Mouse (Mus musculus) forebrain, embryonic 11.5 days (tissue): ENCODE data around the gene Vmn2r52. TPM values are rescaled to one million over a fixed set of nuclear protein-coding genes. Genes with fewer than 3 reads are reported as not detected.
"Not testable (repeated sequence)": the region's sequence is repeated elsewhere in the genome, so short reads cannot be mapped to it uniquely, and the experiment has no call there.

Source experiments
- ATAC-seq: fragments of 200-750 bp; cut with Nextera tagmentation; replicated peaks from 2 replicates; pipeline ENCODE4 v1.8.0; 2017; ENCODE audit warnings: moderate TSS enrichment; ENCODE audit not compliant: low FRiP score
- DNase-seq: peaks from one replicate; pipeline ENCODE4 v3.0.0-alpha.2; 2017; ENCODE audit warnings: low spot score
- H3K27ac ChIP-seq: fragments of 300-500 bp; sonication (generic); 2 replicates; pipeline ENCODE4 v1.5.1; 2014; ENCODE audit warnings: low read depth, low read length
- H3K27me3 ChIP-seq: fragments of 300-500 bp; sonication (generic); 2 replicates; pipeline ENCODE4 v1.6.1; 2014; ENCODE audit warnings: mild to moderate bottlenecking, low read length, mixed read lengths; ENCODE audit not compliant: control insufficient read depth, insufficient read depth
- H3K36me3 ChIP-seq: fragments of 300-500 bp; sonication (generic); 2 replicates; pipeline ENCODE4 v1.6.1; 2014; ENCODE audit warnings: mild to moderate bottlenecking, low read length, moderate library complexity, mixed read lengths; ENCODE audit not compliant: control insufficient read depth, insufficient read depth
- H3K4me1 ChIP-seq: fragments of 300-500 bp; sonication (generic); replicated peaks from 2 replicates; pipeline ENCODE4 v1.6.1; 2014; ENCODE audit warnings: low read length, mixed read lengths; ENCODE audit not compliant: control insufficient read depth, insufficient read depth
- H3K4me2 ChIP-seq: fragments of 300-500 bp; sonication (generic); 2 replicates; pipeline ENCODE4 v1.6.1; 2014; ENCODE audit warnings: low read depth, mild to moderate bottlenecking, low read length, moderate library complexity, mixed read lengths; ENCODE audit not compliant: severe bottlenecking
- H3K4me3 ChIP-seq: fragments of 300-500 bp; sonication (generic); 2 replicates; pipeline ENCODE4 v1.5.1; 2014; ENCODE audit warnings: low read depth, low read length
- H3K9ac ChIP-seq: fragments of 300-500 bp; sonication (generic); 2 replicates; pipeline ENCODE4 v1.6.1; 2014; ENCODE audit warnings: low read length
- H3K9me3 ChIP-seq: fragments of 300-500 bp; sonication (generic); 2 replicates; pipeline ENCODE4 v1.6.1; 2016; ENCODE audit warnings: low read length, mixed read lengths; ENCODE audit not compliant: control insufficient read depth
- WGBS: fragments of 180-500 bp; shearing (Covaris S2); extraction: QIAGEN DNeasy Blood & Tissue Kit; methylation state at CpG from one replicate; pipeline ENCODE4 v1.1.7; 2014; 5-methylcytosine and 5-hydroxymethylcytosine counted together
- polyA plus RNA-seq: library from polyadenylated mRNA; unstranded; fragments of >200 nt; fragmentation: Nextera tagmentation; extraction: Ambion mirVana; gene quantifications from 2 replicates; pipeline ENCODE4 v1.2.1, GENCODE M21; 2014

Gene Vmn2r52
- not detected in 2 replicates for polyA plus RNA-seq

GRCm38 (mm10) chr7:10176473-10176872, at the start of gene Vmn2r52:
Gene Vmn2r52 (minus strand): TSS chr7:10176573.
- Histone ChIP-seq H3K4me3 (no peak within 1 kb of the TSS), H3K27ac (no peak within 1 kb of the TSS), H3K36me3 (no peaks in the 10 kb centered on the region), H3K9me3 (no peaks in the 10 kb centered on the region; the same call in 1 of the 2 replicates), H3K9ac (no peak within 1 kb of the TSS), H3K27me3 (no peaks in the 10 kb centered on the region), H3K4me1 (no peaks in the 10 kb centered on the region), H3K4me2 (no peak within 1 kb of the TSS)
- DNase-seq: no peak
- no peak for ATAC-seq
- WGBS: 90% methylated on average over 1 of the region's 1 CpGs

DNA sequence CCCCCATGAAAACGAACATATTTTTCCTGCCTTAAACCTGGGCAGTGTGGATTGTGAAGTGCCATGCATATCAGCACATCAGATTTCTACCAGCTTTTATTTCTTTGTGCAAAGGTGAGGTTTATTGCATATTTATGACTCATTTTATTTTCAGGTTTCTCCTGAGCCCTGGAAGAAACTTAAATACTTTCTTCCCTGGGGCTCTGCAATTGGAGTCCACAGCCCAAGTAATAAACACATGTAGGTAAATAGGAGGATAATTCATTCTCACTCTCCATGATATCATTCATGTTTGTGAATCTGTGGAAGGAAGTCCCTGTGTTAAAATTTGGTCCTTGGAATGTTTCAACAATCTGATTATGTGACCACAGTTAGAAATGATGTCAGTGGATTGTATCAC, 70.7 kb downstream of the Vmn2r52 start, which contains the start of gene Vmn2r51:
Gene Vmn2r51 (minus strand): TSS at position 101 of the 400 bp plus-strand sequence.
- not testable (repeated sequence) for DNase-seq, H3K9ac ChIP-seq, ATAC-seq, H3K4me3 ChIP-seq, H3K4me1 ChIP-seq, H3K4me2 ChIP-seq, H3K36me3 ChIP-seq, H3K9me3 ChIP-seq, H3K27ac ChIP-seq, H3K27me3 ChIP-seq
- WGBS: 56% methylated on average over 1 of the region's 1 CpGs

Other genes with a start within 250 kb of the Vmn2r52 start
- gene Vmn2r48, start 223.0 kb downstream of the Vmn2r52 start, polyA plus RNA-seq: not detected in 2 replicates
- not detected in 2 replicates for gene Vmn2r49, start 184.3 kb downstream of the Vmn2r52 start, polyA plus RNA-seq
- not detected in 2 replicates for gene Vmn2r50, start 123.3 kb downstream of the Vmn2r52 start, polyA plus RNA-seq
- not detected in 2 replicates for gene Vmn2r51, start 70.8 kb downstream of the Vmn2r52 start, polyA plus RNA-seq
- gene Vmn1r66, start 101.4 kb upstream of the Vmn2r52 start, polyA plus RNA-seq: not detected in 2 replicates